Mouse (Mus musculus): ENCODE measurements around the gene Cxcr3.

Cxcr3 gene

GRCm38 (mm10) chrX:101733828-101734319, at the start of gene Cxcr3:
Gene Cxcr3, minus strand, starts transcription at chrX:101734269.
- in situ Hi-C loops (cut with MboI, MseI): no loop called here

- in situ Hi-C loops (cut with MboI, MseI): loop anchor here (5.0 kb wide), 1 partner anchor 85 kb away; no protein-coding TSS in a partner anchor
These were observed 38.0 kb upstream of the Cxcr3 start for GRCm38 (mm10) chrX:101772035-101772434.

- in situ Hi-C loops (cut with MboI, MseI): loop anchor here (5.0 kb wide), 1 partner anchor 83 kb away; no protein-coding TSS in a partner anchor
These were observed 36.2 kb upstream of the Cxcr3 start for GRCm38 (mm10) chrX:101770307-101770706.

GRCm38 (mm10) chrX:101769478-101769877, 35.4 kb upstream of the Cxcr3 start:
- in situ Hi-C loops (cut with MboI, MseI): no loop called here

GRCm38 (mm10) chrX:101767280-101767679, 33.2 kb upstream of the Cxcr3 start:
- in situ Hi-C loops (cut with MboI, MseI): no loop called here

- in situ Hi-C loops (cut with MboI, MseI): no loop called here
These were observed 31.0 kb upstream of the Cxcr3 start for GRCm38 (mm10) chrX:101765111-101765510.

GRCm38 (mm10) chrX:101764621-101765020, 30.6 kb upstream of the Cxcr3 start:
- in situ Hi-C loops (cut with MboI, MseI): no loop called here

GRCm38 (mm10) chrX:101754478-101754877, 20.4 kb upstream of the Cxcr3 start:
- in situ Hi-C loops (cut with MboI, MseI): no loop called here

- in situ Hi-C loops (cut with MboI, MseI): no loop called here
These were observed 16.1 kb upstream of the Cxcr3 start for GRCm38 (mm10) chrX:101750144-101750543.

- in situ Hi-C loops (cut with MboI, MseI): no loop called here
These were observed 7.0 kb upstream of the Cxcr3 start for GRCm38 (mm10) chrX:101741064-101741433.

- in situ Hi-C loops (cut with MboI, MseI): no loop called here
These were observed 6.4 kb upstream of the Cxcr3 start for GRCm38 (mm10) chrX:101740335-101741063.

- in situ Hi-C loops (cut with MboI, MseI): no loop called here
These were observed 3.1 kb upstream of the Cxcr3 start for GRCm38 (mm10) chrX:101737201-101737600.

GRCm38 (mm10) chrX:101734981-101735380, 912 bp upstream of the Cxcr3 start:
- in situ Hi-C loops (cut with MboI, MseI): no loop called here

- in situ Hi-C loops (cut with MboI, MseI): no loop called here
These were observed 781 bp downstream of the Cxcr3 start for GRCm38 (mm10) chrX:101733288-101733687.

- in situ Hi-C loops (cut with MboI, MseI): no loop called here
These were observed 1.4 kb downstream of the Cxcr3 start for GRCm38 (mm10) chrX:101732644-101733043.

- in situ Hi-C loops (cut with MboI, MseI): no loop called here
These were observed 4.1 kb downstream of the Cxcr3 start for GRCm38 (mm10) chrX:101730010-101730409.

GRCm38 (mm10) chrX:101720401-101720800, 13.7 kb downstream of the Cxcr3 start:
- in situ Hi-C loops (cut with MboI, MseI): no loop called here

GRCm38 (mm10) chrX:101705111-101705510, 29.0 kb downstream of the Cxcr3 start:
- in situ Hi-C loops (cut with MboI, MseI): loop anchor here (10.0 kb wide), 1 partner anchor 610 kb away; no protein-coding TSS in a partner anchor

GRCm38 (mm10) chrX:101698232-101698631, 35.8 kb downstream of the Cxcr3 start:
- in situ Hi-C loops (cut with MboI, MseI): no loop called here

GRCm38 (mm10) chrX:101697537-101697936, 36.5 kb downstream of the Cxcr3 start:
- in situ Hi-C loops (cut with MboI, MseI): no loop called here

GRCm38 (mm10) chrX:101695686-101696085, 38.4 kb downstream of the Cxcr3 start:
- in situ Hi-C loops (cut with MboI, MseI): no loop called here
